Mouse (Mus musculus) forebrain, embryonic 11.5 days (tissue): Measurements from ENCODE around the gene Iqschfp. TPM values are rescaled to one million over a fixed set of nuclear protein-coding genes. Genes with fewer than 3 reads are reported as not detected.

Source experiments
- ATAC-seq: fragments of 200-750 bp; cut with Nextera tagmentation; replicated peaks from 2 replicates; pipeline ENCODE4 v1.8.0; 2017; ENCODE audit warnings: moderate TSS enrichment; ENCODE audit not compliant: low FRiP score
- DNase-seq: peaks from one replicate; pipeline ENCODE4 v3.0.0-alpha.2; 2017; ENCODE audit warnings: low spot score
- H3K27ac ChIP-seq: fragments of 300-500 bp; sonication (generic); 2 replicates; pipeline ENCODE4 v1.5.1; 2014; ENCODE audit warnings: low read depth, low read length
- H3K27me3 ChIP-seq: fragments of 300-500 bp; sonication (generic); 2 replicates; pipeline ENCODE4 v1.6.1; 2014; ENCODE audit warnings: mild to moderate bottlenecking, low read length, mixed read lengths; ENCODE audit not compliant: control insufficient read depth, insufficient read depth
- H3K36me3 ChIP-seq: fragments of 300-500 bp; sonication (generic); 2 replicates; pipeline ENCODE4 v1.6.1; 2014; ENCODE audit warnings: mild to moderate bottlenecking, low read length, moderate library complexity, mixed read lengths; ENCODE audit not compliant: control insufficient read depth, insufficient read depth
- H3K4me1 ChIP-seq: fragments of 300-500 bp; sonication (generic); replicated peaks from 2 replicates; pipeline ENCODE4 v1.6.1; 2014; ENCODE audit warnings: low read length, mixed read lengths; ENCODE audit not compliant: control insufficient read depth, insufficient read depth
- H3K4me2 ChIP-seq: fragments of 300-500 bp; sonication (generic); 2 replicates; pipeline ENCODE4 v1.6.1; 2014; ENCODE audit warnings: low read depth, mild to moderate bottlenecking, low read length, moderate library complexity, mixed read lengths; ENCODE audit not compliant: severe bottlenecking
- H3K4me3 ChIP-seq: fragments of 300-500 bp; sonication (generic); 2 replicates; pipeline ENCODE4 v1.5.1; 2014; ENCODE audit warnings: low read depth, low read length
- H3K9ac ChIP-seq: fragments of 300-500 bp; sonication (generic); 2 replicates; pipeline ENCODE4 v1.6.1; 2014; ENCODE audit warnings: low read length
- H3K9me3 ChIP-seq: fragments of 300-500 bp; sonication (generic); 2 replicates; pipeline ENCODE4 v1.6.1; 2016; ENCODE audit warnings: low read length, mixed read lengths; ENCODE audit not compliant: control insufficient read depth
- WGBS: fragments of 180-500 bp; shearing (Covaris S2); extraction: QIAGEN DNeasy Blood & Tissue Kit; methylation state at CpG from one replicate; pipeline ENCODE4 v1.1.7; 2014; 5-methylcytosine and 5-hydroxymethylcytosine counted together
- polyA plus RNA-seq: library from polyadenylated mRNA; unstranded; fragments of >200 nt; fragmentation: Nextera tagmentation; extraction: Ambion mirVana; gene quantifications from 2 replicates; pipeline ENCODE4 v1.2.1, GENCODE M21; 2014

Gene Iqschfp
- polyA plus RNA-seq, 1 experiment from 2014 or later, result 1.3 TPM

- Histone ChIP-seq H3K4me2 (no peak overlapping the region), H3K27me3 (no peaks in the 10 kb centered on the region), H3K4me1 (0 out of 2 replicates have a peak, but pooled peaks cover 2% of the 10 kb centered on the region), H3K4me3 (no peak overlapping the region), H3K9me3 (no peaks in the 10 kb centered on the region), H3K27ac (no peak overlapping the region), H3K36me3 (no peaks in the 10 kb centered on the region), H3K9ac (no peak overlapping the region)
- DNase-seq (no peak), ATAC-seq (no peak)
- 88% methylated on average over 6 of the region's 6 CpGs for WGBS
Observed at GRCm38 (mm10) chr3:68350624-68351023, 458.6 kb downstream of the Iqschfp start.

DNA sequence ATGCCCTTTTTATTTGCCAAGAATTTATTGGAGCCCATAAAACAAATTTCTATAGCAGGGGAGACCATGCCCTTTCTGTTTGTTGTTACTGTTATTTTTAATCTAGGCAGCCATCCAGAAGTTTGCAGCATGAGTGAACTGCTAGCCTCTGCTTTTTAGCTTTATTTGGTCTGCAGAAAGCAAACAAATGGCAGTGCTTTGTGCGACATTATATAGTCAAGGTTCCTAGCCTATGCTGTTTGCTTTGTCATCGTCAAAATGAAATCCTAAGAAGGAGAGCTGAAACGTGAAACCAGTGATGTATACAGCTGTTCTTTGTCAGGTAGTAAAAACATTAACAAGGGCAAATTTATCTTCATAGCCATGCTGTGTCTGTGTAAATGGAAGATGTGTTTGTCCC is 459.4 kb downstream of the Iqschfp start:
- WGBS, result 77% methylated on average over 3 of the region's 3 CpGs
- ATAC-seq (no peak), DNase-seq (no peak)
- Histone ChIP-seq H3K27me3 (no peaks in the 10 kb centered on the region), H3K4me1 (0 out of 2 replicates have a peak, but pooled peaks cover 2% of the 10 kb centered on the region), H3K36me3 (no peaks in the 10 kb centered on the region), H3K9ac (no peak overlapping the region), H3K4me2 (no peak overlapping the region), H3K27ac (no peak overlapping the region), H3K4me3 (no peak overlapping the region), H3K9me3 (no peaks in the 10 kb centered on the region)

DNA sequence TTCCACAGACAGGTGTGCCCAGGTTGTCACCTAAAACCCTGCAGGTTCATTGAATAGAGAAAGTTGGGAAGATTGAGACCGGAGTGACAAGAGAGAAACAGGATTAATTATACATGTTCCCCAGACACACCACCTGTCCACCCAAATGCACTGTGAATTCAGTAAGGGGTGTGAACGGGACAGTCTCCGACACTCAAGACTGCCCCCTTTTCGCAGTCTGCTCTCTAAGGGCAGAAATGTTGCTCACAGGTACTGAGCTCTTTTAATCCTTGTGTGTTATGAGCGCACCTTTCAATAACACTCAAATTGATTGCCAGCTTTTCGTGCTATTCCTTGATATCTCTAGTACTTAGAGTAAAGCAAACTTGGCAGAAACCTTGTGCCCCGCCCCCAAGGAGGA is 460.9 kb downstream of the Iqschfp start:
- H3K4me3 ChIP-seq, result no peak overlapping the region
- no peak overlapping the region for H3K4me2 ChIP-seq
- no peak overlapping the region for H3K9ac ChIP-seq
- WGBS, result 90% methylated on average over 7 of the region's 7 CpGs
- H3K27ac ChIP-seq, result no peak overlapping the region
- H3K4me1 ChIP-seq, result 0 out of 2 replicates have a peak, but pooled peaks cover 2% of the 10 kb centered on the region
- no peaks in the 10 kb centered on the region for H3K27me3 ChIP-seq
- no peak for ATAC-seq
- no peaks in the 10 kb centered on the region for H3K9me3 ChIP-seq
- no peak for DNase-seq
- H3K36me3 ChIP-seq, result no peaks in the 10 kb centered on the region

DNA sequence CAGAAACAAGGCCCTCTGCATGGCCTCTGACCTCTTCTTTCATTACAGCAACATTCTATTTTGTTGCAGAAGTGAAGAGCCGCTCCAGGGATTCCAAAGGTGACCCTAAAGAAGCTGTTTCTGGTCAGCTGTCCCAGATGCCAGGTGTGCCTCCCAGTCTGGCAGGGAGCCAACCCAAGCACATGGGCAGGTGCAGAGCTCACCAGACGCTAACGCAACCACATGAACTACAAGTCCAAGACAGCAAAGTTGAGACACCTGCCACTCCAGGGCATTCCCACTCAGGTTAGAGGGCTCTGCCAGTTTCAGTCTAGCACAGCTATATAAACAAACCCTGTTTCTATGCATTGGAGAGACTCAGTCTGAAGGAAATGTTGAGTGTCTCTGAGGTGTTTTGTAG is 461.5 kb downstream of the Iqschfp start:
- no peaks in the 10 kb centered on the region for H3K9me3 ChIP-seq
- WGBS, result 76% methylated on average over 3 of the region's 3 CpGs
- no peaks in the 10 kb centered on the region for H3K27me3 ChIP-seq
- no peak overlapping the region for H3K4me2 ChIP-seq
- DNase-seq (no peak), ATAC-seq (no peak)
- H3K9ac ChIP-seq, result no peak overlapping the region
- no peak overlapping the region for H3K27ac ChIP-seq
- H3K36me3 ChIP-seq, result no peaks in the 10 kb centered on the region
- no peak overlapping the region for H3K4me3 ChIP-seq
- no peaks in the 10 kb centered on the region for H3K4me1 ChIP-seq

DNA sequence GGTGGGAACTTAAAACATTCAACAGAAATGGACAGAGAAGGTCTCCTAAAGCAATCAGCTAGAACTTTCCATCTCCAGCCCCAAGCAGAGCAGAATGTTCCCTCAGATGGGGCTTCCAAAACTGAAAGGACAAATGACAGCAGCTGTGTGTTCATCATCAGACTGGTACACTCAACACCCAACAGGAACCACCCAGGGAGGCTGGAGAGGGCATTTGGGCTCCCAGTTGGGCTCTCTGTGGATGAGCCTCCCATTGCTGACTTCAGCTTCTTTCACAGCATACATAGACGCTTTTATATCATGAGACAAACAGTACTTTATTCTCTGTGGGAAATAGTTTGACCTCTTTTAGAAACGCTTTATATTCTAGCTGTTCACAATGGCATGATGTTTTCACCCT is 464.5 kb downstream of the Iqschfp start:
- Histone ChIP-seq H3K27me3 (no peaks in the 10 kb centered on the region), H3K9ac (no peak overlapping the region), H3K4me1 (no peaks in the 10 kb centered on the region), H3K4me3 (no peak overlapping the region), H3K9me3 (no peaks in the 10 kb centered on the region), H3K4me2 (no peak overlapping the region), H3K27ac (no peak overlapping the region), H3K36me3 (no peaks in the 10 kb centered on the region)
- DNase-seq (no peak), ATAC-seq (no peak)
- 78% methylated on average over 2 of the region's 2 CpGs for WGBS

DNA sequence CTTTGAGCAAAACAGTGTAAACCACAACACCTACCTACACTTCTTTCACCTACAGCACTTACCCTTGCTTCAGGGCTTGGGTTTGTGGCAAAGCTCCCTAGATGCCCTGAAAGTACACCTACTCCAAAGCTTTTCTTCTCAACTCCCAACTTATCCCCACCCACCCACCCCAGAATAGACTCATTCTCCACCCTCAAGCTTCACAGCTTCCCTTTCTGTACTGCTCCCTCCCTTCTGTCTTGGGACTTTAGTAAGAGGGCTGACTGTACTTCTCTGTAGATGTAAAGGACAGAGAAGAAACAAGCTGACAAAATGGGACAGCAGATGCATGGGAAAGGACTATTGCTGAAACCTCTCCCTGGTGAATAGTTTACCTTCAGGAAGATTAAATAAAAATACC is 476.0 kb downstream of the Iqschfp start:
- Histone ChIP-seq H3K4me3 (no peak overlapping the region), H3K9me3 (no peaks in the 10 kb centered on the region), H3K27me3 (no peaks in the 10 kb centered on the region), H3K27ac (no peak overlapping the region), H3K4me2 (no peak overlapping the region), H3K36me3 (no peaks in the 10 kb centered on the region), H3K4me1 (no peaks in the 10 kb centered on the region), H3K9ac (no peak overlapping the region)
- ATAC-seq, result no peak
- DNase-seq, result no peak

- Histone ChIP-seq H3K9me3 (no peaks in the 10 kb centered on the region), H3K4me3 (no peak overlapping the region), H3K4me1 (no peaks in the 10 kb centered on the region), H3K27me3 (no peaks in the 10 kb centered on the region), H3K9ac (no peak overlapping the region), H3K4me2 (no peak overlapping the region), H3K36me3 (no peaks in the 10 kb centered on the region), H3K27ac (no peak overlapping the region)
- WGBS, result no CpG with 5 or more reads among the region's 1 CpGs
- DNase-seq (no peak), ATAC-seq (no peak)
Observed at GRCm38 (mm10) chr3:68372925-68373324, 480.9 kb downstream of the Iqschfp start.

DNA sequence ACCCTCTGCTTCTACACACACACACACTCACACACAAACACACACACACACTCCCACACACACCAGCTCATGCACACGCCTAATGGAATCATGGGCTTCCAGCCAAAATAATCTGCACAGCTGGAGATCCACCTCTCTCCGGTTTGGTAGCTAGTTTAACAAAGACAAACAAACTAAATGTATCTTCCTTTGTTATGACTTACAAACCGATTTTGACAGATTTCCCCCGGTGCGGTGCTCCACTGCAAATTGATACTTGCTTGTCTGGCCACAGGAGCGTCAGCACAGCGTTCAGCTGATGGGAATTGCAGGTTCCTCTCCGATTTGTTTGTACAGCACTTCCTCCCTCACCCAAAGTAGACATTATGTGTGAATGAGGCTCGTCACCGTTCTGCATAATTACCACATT is 483.1 kb downstream of the Iqschfp start:
- H3K9me3 ChIP-seq, result no peaks in the 10 kb centered on the region
- 65% methylated on average over 10 of the region's 10 CpGs for WGBS
- DNase-seq (no peak), ATAC-seq (no peak)
- H3K4me1 ChIP-seq, result no peaks in the 10 kb centered on the region
- H3K4me3 ChIP-seq, result no peak overlapping the region
- no peak overlapping the region for H3K9ac ChIP-seq
- no peaks in the 10 kb centered on the region for H3K27me3 ChIP-seq
- no peak overlapping the region for H3K4me2 ChIP-seq
- no peaks in the 10 kb centered on the region for H3K36me3 ChIP-seq
- H3K27ac ChIP-seq, result no peak overlapping the region

- Histone ChIP-seq H3K9me3 (no peaks in the 10 kb centered on the region), H3K9ac (no peak overlapping the region), H3K4me1 (no peaks in the 10 kb centered on the region), H3K27me3 (no peaks in the 10 kb centered on the region), H3K27ac (no peak overlapping the region), H3K4me3 (no peak overlapping the region), H3K36me3 (no peaks in the 10 kb centered on the region), H3K4me2 (no peak overlapping the region)
- no peak for DNase-seq
- 76% methylated on average over 7 of the region's 7 CpGs for WGBS
- ATAC-seq, result no peak
Observed at GRCm38 (mm10) chr3:68377452-68378198, 485.6 kb downstream of the Iqschfp start.
